Mouse (Mus musculus) small intestine, adult 2 months (tissue): ENCODE measurements around the gene Nipa2.

ENCODE experiments used
- CTCF ChIP-seq: fragments of 200-500 bp; IDR thresholded peaks from 2 replicates; pipeline ENCODE4 v1.5.1; 2012; ENCODE audit warnings: low read depth, mild to moderate bottlenecking, control low read depth, inconsistent platforms, low read length, moderate library complexity, mixed read lengths; ENCODE audit not compliant: insufficient replicate concordance, insufficient read length; ENCODE audit errors: extremely low read depth
- POLR2A ChIP-seq: fragments of 200-500 bp; IDR thresholded peaks from 2 replicates; pipeline ENCODE4 v1.6.1; 2012; ENCODE audit warnings: low read depth, mild to moderate bottlenecking, control low read depth, inconsistent platforms, low read length, moderate library complexity

DNA sequence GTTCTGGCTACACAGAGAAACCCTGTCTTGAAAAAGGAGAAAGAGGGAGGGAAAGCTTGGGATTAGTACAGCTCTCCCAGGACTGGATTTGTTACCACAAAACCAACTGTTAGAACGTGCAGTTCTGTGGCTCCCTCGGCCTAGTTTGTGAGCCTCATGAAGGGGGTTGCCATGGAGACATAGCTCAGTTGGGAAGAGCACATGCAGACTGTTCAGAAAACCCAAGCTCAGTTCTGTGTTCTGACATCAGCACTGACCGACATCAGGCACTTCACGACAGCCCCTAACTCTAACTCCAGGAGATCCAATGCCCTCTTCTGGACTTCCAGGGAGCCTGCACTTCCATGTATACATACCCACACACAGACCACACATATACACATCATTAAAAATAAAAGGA, 32.7 kb upstream of the Nipa2 start:
- TF ChIP-seq POLR2A (no peak), CTCF (no peak)
